Mouse (Mus musculus) embryo, embryonic 9.5 days (tissue): ENCODE results near the gene Gm42517.

ENCODE experiments used
- DNase-seq: peaks from one replicate; pipeline ENCODE4 v3.0.0-alpha.2; 2017; ENCODE audit errors: extremely low spot score

Gm42517 gene

DNA sequence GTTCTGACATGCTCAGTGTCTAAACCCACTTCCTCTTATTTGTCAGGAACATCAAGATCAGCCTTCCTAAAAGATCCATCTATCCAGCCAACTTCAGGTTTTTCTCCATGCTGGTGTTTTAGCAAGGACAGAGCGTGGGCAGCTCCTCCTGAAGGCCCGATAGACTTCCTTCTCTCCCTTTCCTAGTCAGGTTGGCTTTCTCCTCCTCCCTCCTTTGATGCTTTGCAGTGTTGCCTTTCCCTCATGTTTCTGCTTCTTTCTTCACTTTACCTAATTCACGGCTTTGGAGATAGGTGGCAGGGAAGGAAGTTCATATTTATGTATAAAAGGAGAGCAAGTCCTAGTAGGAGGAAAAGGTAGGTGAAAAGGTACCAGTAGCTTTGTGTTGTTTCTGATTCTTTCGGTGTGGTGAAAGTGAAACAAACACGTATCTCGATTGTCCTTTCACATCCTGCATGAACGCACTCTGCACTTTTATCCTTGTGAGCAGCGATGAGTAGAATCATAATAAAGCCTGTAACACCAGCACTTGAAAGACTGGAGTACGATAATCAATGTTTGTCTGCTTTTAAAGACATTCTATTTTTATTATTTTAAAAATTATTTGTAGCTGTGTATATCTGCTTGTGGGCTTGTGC lies 18.1 kb downstream of the Gm42517 start:
- DNase-seq: no peak

DNA sequence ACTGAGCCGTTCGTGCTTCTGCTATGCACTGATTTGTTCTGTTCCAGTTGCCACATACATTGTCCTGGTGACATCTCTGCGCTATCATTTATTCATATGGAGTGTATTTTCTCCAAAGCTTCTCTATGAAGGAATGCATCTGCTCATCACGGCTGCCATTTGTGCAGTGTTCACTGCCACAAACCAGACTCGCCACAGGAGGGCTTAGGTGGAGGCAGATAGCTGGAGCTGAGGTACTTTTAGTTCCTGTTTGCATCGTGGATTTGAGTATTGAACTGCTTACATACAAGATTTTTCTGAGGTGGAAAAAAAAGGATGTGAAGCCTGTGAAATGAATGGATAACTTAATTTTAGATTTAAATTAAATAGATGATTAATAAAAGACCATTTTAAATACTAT lies 19.9 kb downstream of the Gm42517 start:
- no peak for DNase-seq

DNA sequence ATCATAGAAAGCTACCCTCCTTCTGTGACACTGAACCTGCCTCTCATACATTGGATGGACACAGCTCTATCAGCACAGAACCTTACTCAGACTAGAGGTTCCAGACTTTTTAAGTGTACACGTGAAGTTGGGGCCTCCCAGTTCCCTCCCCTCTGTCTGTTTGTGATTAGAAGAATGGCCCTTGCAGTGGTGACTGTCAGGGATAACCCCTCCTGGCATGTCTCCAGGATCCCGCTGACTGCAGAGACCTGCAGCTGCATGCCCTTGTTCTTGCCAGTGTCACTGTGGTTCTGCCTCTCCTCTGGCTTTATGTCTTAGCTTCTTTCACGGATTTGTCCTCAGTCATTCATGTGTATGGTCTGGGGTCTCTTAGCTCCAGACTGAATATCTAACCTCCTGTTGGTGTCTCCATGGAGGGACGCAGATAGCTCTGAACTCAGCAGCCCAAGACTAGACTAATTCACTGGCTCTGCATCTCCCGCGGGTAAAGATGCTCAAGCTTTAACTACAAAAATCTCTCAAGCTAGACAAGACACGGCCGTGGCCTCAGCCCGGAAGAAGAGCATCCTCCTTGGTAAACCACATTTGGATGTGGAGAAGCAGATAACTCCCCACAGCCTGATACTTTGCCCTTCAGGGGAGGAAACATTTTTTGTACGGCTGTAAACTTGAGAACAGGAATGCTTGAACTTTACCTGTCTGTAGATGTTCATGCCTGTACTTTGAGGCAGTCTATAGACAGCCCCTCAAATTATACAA lies 22.2 kb downstream of the Gm42517 start:
- no peak for DNase-seq

GRCm38 (mm10) chr5:108343680-108344170 lies 24.0 kb downstream of the Gm42517 start:
- no peak for DNase-seq

GRCm38 (mm10) chr5:108338049-108338448 lies 29.7 kb downstream of the Gm42517 start:
- DNase-seq: no peak

GRCm38 (mm10) chr5:108337385-108337784 lies 30.3 kb downstream of the Gm42517 start:
- no peak for DNase-seq

DNA sequence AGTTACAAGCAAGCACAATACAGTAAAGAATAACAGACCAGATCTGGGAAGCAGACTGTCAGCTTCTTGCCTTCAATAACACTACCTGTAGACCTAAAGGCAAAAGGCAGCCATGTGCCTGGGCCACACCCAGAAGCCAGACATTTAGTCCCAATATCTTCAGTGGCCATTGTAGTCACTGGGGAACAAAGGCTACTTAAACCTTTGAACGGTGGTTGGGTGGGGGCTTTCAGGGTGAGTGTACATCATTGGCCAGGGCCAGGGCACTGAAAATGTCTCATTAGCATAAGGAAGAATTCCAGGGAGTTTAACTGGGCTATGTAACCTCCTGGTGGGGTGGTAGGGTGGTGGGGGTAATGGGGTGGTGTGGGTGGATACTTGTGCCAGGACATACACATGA lies 36.7 kb downstream of the Gm42517 start:
- no peak for DNase-seq
